Mouse (Mus musculus) stomach, embryonic 16.5 days (tissue): ENCODE measurements at regions not wholly inside any gene's neighbourhood (a gene's known extent, or its start where the extent isn't known, plus 50 kb on each side); places are given as distances from the start of the nearest gene placed in this dataset.

Source experiments
- ATAC-seq: fragments of 200-750 bp; cut with Nextera tagmentation; 2 replicates; pipeline ENCODE4 v1.8.0; 2017; ENCODE audit warnings: moderate number of reproducible peaks, moderate TSS enrichment; ENCODE audit not compliant: insufficient read depth, low FRiP score
- H3K27ac ChIP-seq: fragments of 300-500 bp; sonication (generic); 2 replicates; pipeline ENCODE4 v1.5.1; 2014; ENCODE audit warnings: low read length
- H3K27me3 ChIP-seq: fragments of 300-500 bp; sonication (generic); 2 replicates; pipeline ENCODE4 v1.6.1; 2014; ENCODE audit warnings: low read length, control low read depth, mixed read lengths; ENCODE audit not compliant: control insufficient read depth, insufficient read depth
- H3K36me3 ChIP-seq: fragments of 300-500 bp; sonication (generic); 2 replicates; pipeline ENCODE4 v1.6.1; 2014; ENCODE audit warnings: low read length; ENCODE audit not compliant: control insufficient read depth, insufficient read depth
- H3K4me1 ChIP-seq: fragments of 300-500 bp; sonication (generic); 2 replicates; pipeline ENCODE4 v1.6.1; 2014; ENCODE audit warnings: low read length, control low read depth, mixed read lengths; ENCODE audit not compliant: control insufficient read depth, insufficient read depth
- H3K4me2 ChIP-seq: fragments of 300-500 bp; sonication (generic); 2 replicates; pipeline ENCODE4 v1.6.1; 2014; ENCODE audit warnings: low read depth, low read length, mixed read lengths
- H3K4me3 ChIP-seq: fragments of 300-500 bp; sonication (generic); replicated peaks from 2 replicates; pipeline ENCODE4 v1.5.1; 2014; ENCODE audit warnings: mild to moderate bottlenecking, low read length
- H3K9ac ChIP-seq: fragments of 300-500 bp; sonication (generic); 2 replicates; pipeline ENCODE4 v1.6.1; 2014; ENCODE audit warnings: low read length
- H3K9me3 ChIP-seq: fragments of 300-500 bp; sonication (generic); replicated peaks from 2 replicates; pipeline ENCODE4 v1.6.1; 2016; ENCODE audit warnings: low read length, control low read depth; ENCODE audit not compliant: control insufficient read depth
- WGBS: fragments of 180-500 bp; shearing (Covaris S2); extraction: QIAGEN DNeasy Blood & Tissue Kit; methylation state at CpG from one replicate; pipeline ENCODE4 v1.1.7; 2014; 5-methylcytosine and 5-hydroxymethylcytosine counted together

- Histone ChIP-seq H3K27me3 (no peaks in the 10 kb centered on the region), H3K27ac (no peak overlapping the region), H3K4me1 (peaks cover 3% of the 10 kb centered on the region; the same call in 1 of the 2 replicates), H3K4me2 (no peak overlapping the region), H3K36me3 (no peaks in the 10 kb centered on the region), H3K4me3 (no peak overlapping the region), H3K9ac (no peak overlapping the region), H3K9me3 (no peaks in the 10 kb centered on the region)
- WGBS = 80% methylated on average over 4 of the region's 4 CpGs
- ATAC-seq = no peak
Observed at GRCm38 (mm10) chr11:18070586-18071306, 117.1 kb upstream of the Etaa1 start.

- H3K4me3 ChIP-seq = no peak overlapping the region
- no peak for ATAC-seq
- no peaks in the 10 kb centered on the region for H3K36me3 ChIP-seq
- no peak overlapping the region for H3K4me2 ChIP-seq
- peaks cover 3% of the 10 kb centered on the region; the same call in 1 of the 2 replicates for H3K4me1 ChIP-seq
- H3K27me3 ChIP-seq = no peaks in the 10 kb centered on the region
- no peak overlapping the region for H3K27ac ChIP-seq
- no peak overlapping the region for H3K9ac ChIP-seq
- no peaks in the 10 kb centered on the region for H3K9me3 ChIP-seq
- WGBS = 49% methylated on average over 8 of the region's 8 CpGs
Observed at GRCm38 (mm10) chr11:18070032-18070374, 116.3 kb upstream of the Etaa1 start.

GRCm38 (mm10) chr11:18069348-18070031 is 115.8 kb upstream of the Etaa1 start:
- WGBS = 38% methylated on average over 7 of the region's 7 CpGs
- ATAC-seq = no peak
- Histone ChIP-seq H3K4me2 (no peak overlapping the region), H3K4me3 (no peak overlapping the region), H3K9me3 (no peaks in the 10 kb centered on the region), H3K9ac (no peak overlapping the region), H3K36me3 (no peaks in the 10 kb centered on the region), H3K27ac (no peak overlapping the region), H3K27me3 (no peaks in the 10 kb centered on the region), H3K4me1 (peaks cover 3% of the 10 kb centered on the region; the same call in 1 of the 2 replicates)

- 55% methylated on average over 2 of the region's 2 CpGs for WGBS
- H3K36me3 ChIP-seq = no peaks in the 10 kb centered on the region
Observed at GRCm38 (mm10) chr11:18068085-18068484, 114.4 kb upstream of the Etaa1 start.

GRCm38 (mm10) chr11:18067676-18068075 is 114.0 kb upstream of the Etaa1 start:
- no peak for ATAC-seq
- 34% methylated on average over 3 of the region's 3 CpGs for WGBS

More at GRCm38 (mm10) chr11:18068085-18068484, 114.4 kb upstream of the Etaa1 start:
- H3K9ac ChIP-seq = no peak overlapping the region
- no peak overlapping the region for H3K4me3 ChIP-seq
- no peak overlapping the region for H3K4me2 ChIP-seq
- H3K27me3 ChIP-seq = no peaks in the 10 kb centered on the region
- no peaks in the 10 kb centered on the region for H3K9me3 ChIP-seq
- no peak for ATAC-seq
- H3K4me1 ChIP-seq = peaks cover 3% of the 10 kb centered on the region; the same call in 1 of the 2 replicates
- no peak overlapping the region for H3K27ac ChIP-seq

GRCm38 (mm10) chr11:18041589-18041988 is 87.9 kb upstream of the Etaa1 start:
- H3K4me3 ChIP-seq = no peak overlapping the region
- H3K27ac ChIP-seq = no peak overlapping the region
- no peak for ATAC-seq
- no peaks in the 10 kb centered on the region for H3K4me1 ChIP-seq
- no peak overlapping the region for H3K4me2 ChIP-seq
- no peaks in the 10 kb centered on the region for H3K9me3 ChIP-seq
- no peaks in the 10 kb centered on the region for H3K36me3 ChIP-seq
- no peak overlapping the region for H3K9ac ChIP-seq
- H3K27me3 ChIP-seq = no peaks in the 10 kb centered on the region
- WGBS = 74% methylated on average over 1 of the region's 1 CpGs

More at GRCm38 (mm10) chr11:18067676-18068075, 114.0 kb upstream of the Etaa1 start:
- H3K27ac ChIP-seq = no peak overlapping the region
- no peak overlapping the region for H3K9ac ChIP-seq
- no peaks in the 10 kb centered on the region for H3K36me3 ChIP-seq
- no peaks in the 10 kb centered on the region for H3K27me3 ChIP-seq
- no peak overlapping the region for H3K4me3 ChIP-seq
- no peaks in the 10 kb centered on the region for H3K9me3 ChIP-seq
- no peak overlapping the region for H3K4me2 ChIP-seq
- peaks cover 3% of the 10 kb centered on the region; the same call in 1 of the 2 replicates for H3K4me1 ChIP-seq

GRCm38 (mm10) chr11:18031049-18031448 is 77.4 kb upstream of the Etaa1 start:
- no peaks in the 10 kb centered on the region for H3K36me3 ChIP-seq
- ATAC-seq = no peak

GRCm38 (mm10) chr11:18022065-18022464 is 68.4 kb upstream of the Etaa1 start:
- Histone ChIP-seq H3K9me3 (no peaks in the 10 kb centered on the region), H3K4me1 (no peaks in the 10 kb centered on the region), H3K9ac (no peak overlapping the region), H3K36me3 (no peaks in the 10 kb centered on the region), H3K4me2 (no peak overlapping the region), H3K4me3 (no peak overlapping the region), H3K27ac (no peak overlapping the region), H3K27me3 (no peaks in the 10 kb centered on the region)
- no peak for ATAC-seq
- 66% methylated on average over 4 of the region's 4 CpGs for WGBS

More at GRCm38 (mm10) chr11:18031049-18031448, 77.4 kb upstream of the Etaa1 start:
- no peaks in the 10 kb centered on the region for H3K27me3 ChIP-seq
- WGBS = 85% methylated on average over 4 of the region's 4 CpGs
- no peak overlapping the region for H3K9ac ChIP-seq
- no peak overlapping the region for H3K4me2 ChIP-seq
- H3K4me1 ChIP-seq = no peaks in the 10 kb centered on the region
- no peak overlapping the region for H3K27ac ChIP-seq
- H3K4me3 ChIP-seq = no peak overlapping the region
- no peaks in the 10 kb centered on the region for H3K9me3 ChIP-seq

GRCm38 (mm10) chr11:18015239-18015638 is 61.6 kb upstream of the Etaa1 start:
- H3K4me3 ChIP-seq = no peak overlapping the region
- no peak overlapping the region for H3K27ac ChIP-seq
- no peak for ATAC-seq
- peaks cover 12% of the 10 kb centered on the region; the same call in 1 of the 2 replicates for H3K4me1 ChIP-seq
- no peaks in the 10 kb centered on the region for H3K36me3 ChIP-seq
- no peak overlapping the region for H3K4me2 ChIP-seq
- no peaks in the 10 kb centered on the region for H3K9me3 ChIP-seq
- WGBS = 29% methylated on average over 4 of the region's 4 CpGs
- H3K27me3 ChIP-seq = no peaks in the 10 kb centered on the region
- no peak overlapping the region for H3K9ac ChIP-seq
